Mouse (Mus musculus) hindlimb bud, embryonic 11.5 days (tissue): ENCODE results near the gene Sdk2.

Experiments
- DNase-seq: peaks from one replicate; pipeline ENCODE4 v3.0.0-alpha.2; 2012; ENCODE audit warnings: low read depth, low spot score; ENCODE audit errors: extremely low spot score

Sdk2 gene

GRCm38 (mm10) chr11:113773191-113773590 lies 293.7 kb downstream of the Sdk2 start:
- no peak for DNase-seq

GRCm38 (mm10) chr11:113771187-113771586 lies 295.7 kb downstream of the Sdk2 start:
- no peak for DNase-seq

DNA sequence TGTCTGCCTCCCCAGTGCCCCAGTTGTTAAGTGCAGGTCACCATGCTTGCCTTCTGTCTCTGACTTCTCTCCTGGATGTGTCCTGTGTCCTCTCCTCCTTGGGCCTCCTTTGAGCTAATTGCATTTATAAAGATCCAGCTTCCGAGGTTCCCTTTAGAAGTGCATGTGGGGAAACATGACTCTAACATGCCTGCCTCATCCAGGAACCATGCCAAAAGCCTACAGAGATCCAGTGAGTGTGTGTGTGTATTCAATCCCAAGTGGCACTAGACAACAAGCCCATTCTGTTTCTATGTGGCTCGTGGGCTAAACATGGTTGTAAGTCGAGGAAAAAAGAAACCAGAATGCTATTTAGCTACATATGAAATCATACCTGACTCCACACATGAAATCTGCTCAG lies 298.5 kb downstream of the Sdk2 start:
- DNase-seq, result no peak

DNA sequence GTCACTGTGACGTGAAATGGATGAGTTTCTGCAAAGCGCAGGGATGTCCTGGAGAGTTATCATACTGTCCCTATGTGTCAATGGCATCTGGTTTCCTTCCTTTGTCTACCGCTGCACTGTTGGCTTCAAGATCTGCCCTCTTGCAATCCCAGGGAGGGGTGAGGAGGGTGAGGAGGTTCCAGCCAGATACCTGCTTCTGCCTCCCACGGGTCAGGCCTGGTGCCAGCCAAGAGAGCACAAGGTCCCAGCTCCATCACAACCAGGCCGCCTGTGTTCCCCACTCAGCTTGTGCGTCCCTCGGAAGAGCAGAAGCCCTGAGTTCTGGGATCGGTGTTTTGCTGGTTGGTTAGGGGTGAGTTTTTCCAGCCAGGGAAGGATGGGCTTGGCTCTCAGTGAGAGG lies 299.6 kb downstream of the Sdk2 start:
- no peak for DNase-seq

- DNase-seq, result no peak
Observed at GRCm38 (mm10) chr11:113766284-113766985, 300.4 kb downstream of the Sdk2 start.

- no peak for DNase-seq
Observed at GRCm38 (mm10) chr11:113764132-113764849, 302.6 kb downstream of the Sdk2 start.

- DNase-seq, result no peak
Observed at GRCm38 (mm10) chr11:113763449-113763848, 303.4 kb downstream of the Sdk2 start.

- no peak for DNase-seq
Observed at GRCm38 (mm10) chr11:113762136-113762797, 304.6 kb downstream of the Sdk2 start.

GRCm38 (mm10) chr11:113761646-113762045 lies 305.2 kb downstream of the Sdk2 start:
- DNase-seq, result no peak

DNA sequence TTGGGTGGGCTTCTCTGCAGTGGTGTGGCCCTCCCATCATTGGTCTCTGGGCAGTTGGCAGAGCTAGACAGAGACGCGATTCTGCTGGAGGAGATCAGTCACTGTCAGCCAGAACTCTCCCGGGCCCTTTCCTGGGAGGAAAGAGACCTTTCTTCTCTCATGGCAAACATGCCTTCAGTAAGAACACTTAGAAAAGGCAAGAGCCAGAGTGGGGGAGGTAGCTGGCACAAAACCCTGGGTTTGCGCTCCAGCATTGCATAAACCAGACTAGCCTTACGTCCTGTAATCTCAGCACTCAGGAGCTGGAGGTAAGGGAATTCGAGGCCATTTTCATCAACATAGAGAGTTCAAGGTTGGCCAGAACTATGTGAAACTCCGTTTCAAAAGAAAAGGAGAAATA lies 306.4 kb downstream of the Sdk2 start:
- DNase-seq, result no peak

GRCm38 (mm10) chr11:113758851-113759250 lies 308.0 kb downstream of the Sdk2 start:
- no peak for DNase-seq

- DNase-seq, result no peak
Observed at GRCm38 (mm10) chr11:113756578-113756977, 310.3 kb downstream of the Sdk2 start.

- DNase-seq, result no peak
Observed at GRCm38 (mm10) chr11:113755878-113756277, 311.0 kb downstream of the Sdk2 start.

GRCm38 (mm10) chr11:113754845-113755244 lies 312.0 kb downstream of the Sdk2 start:
- no peak for DNase-seq

- DNase-seq, result no peak
Observed at GRCm38 (mm10) chr11:113752685-113753430, 314.0 kb downstream of the Sdk2 start.

- no peak for DNase-seq
Observed at GRCm38 (mm10) chr11:113752158-113752661, 314.6 kb downstream of the Sdk2 start.

- no peak for DNase-seq
Observed at GRCm38 (mm10) chr11:113751484-113752084, 315.3 kb downstream of the Sdk2 start, which contains the start of gene Cdc42ep4. Cdc42ep4 (minus strand) TSS chr11:113751881.

- no peak for DNase-seq
Observed at GRCm38 (mm10) chr11:113750571-113751483, 316.0 kb downstream of the Sdk2 start.

DNA sequence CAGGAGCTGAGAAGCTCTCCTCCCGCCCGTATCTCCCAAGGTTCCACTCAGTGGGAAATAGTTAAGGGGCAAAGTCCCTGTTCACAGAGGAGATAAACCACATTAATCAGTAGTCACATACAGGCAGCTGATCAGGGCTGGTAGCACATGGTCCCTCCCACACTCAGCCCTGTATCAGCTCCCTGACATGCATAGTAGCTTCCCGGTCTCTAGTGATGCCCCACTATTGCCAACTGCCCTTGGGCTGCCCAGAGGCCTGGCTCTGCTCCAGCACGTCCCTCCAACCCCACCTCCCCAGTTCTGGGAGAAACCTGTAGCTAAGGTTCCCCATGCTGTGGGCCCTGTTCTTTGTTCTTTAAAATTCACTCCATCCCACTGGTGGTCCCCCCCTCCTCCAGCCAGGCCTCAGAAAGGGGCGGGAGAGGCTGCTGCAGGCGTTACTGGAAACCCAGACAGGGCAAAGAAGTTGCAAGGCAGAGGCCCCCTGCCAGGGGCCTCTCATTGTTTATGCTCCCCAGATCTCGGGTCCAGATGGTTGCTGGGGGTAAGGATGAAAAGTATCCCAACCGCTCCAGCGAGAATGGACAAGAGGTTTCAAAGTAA lies 317.0 kb downstream of the Sdk2 start:
- no peak for DNase-seq
